Mouse (Mus musculus) kidney, adult 8-10 months (tissue): ENCODE measurements at regions not wholly inside any gene's neighbourhood (a gene's known extent, or its start where the extent isn't known, plus 50 kb on each side); places are given as distances from the start of the nearest gene placed in this dataset.

ENCODE experiments used
- DNase-seq, 2 experiments: peaks; one replicate each; pipeline ENCODE4 v3.0.0; 2022

GRCm38 (mm10) chr15:102776218-102776850, 54.4 kb upstream of the Calcoco1 start:
- no peak for DNase-seq

- DNase-seq = peak; percentile 78 to 82
Measured at GRCm38 (mm10) chr15:102780626-102781025, 58.6 kb upstream of the Calcoco1 start.

- peak; percentile 59 to 63 for DNase-seq
Measured at GRCm38 (mm10) chr15:102782988-102783799, 61.2 kb upstream of the Calcoco1 start.

- peak; percentile 30 to 74 for DNase-seq
Measured at GRCm38 (mm10) chr15:102785055-102785820, 63.3 kb upstream of the Calcoco1 start.

GRCm38 (mm10) chr15:102788846-102789518, 67.0 kb upstream of the Calcoco1 start:
- no peak for DNase-seq

GRCm38 (mm10) chr15:102797020-102797618, 75.1 kb upstream of the Calcoco1 start:
- no peak for DNase-seq

- DNase-seq = no peak
Measured at GRCm38 (mm10) chr15:102800049-102800448, 78.1 kb upstream of the Calcoco1 start.

GRCm38 (mm10) chr15:102802265-102802813, 80.4 kb upstream of the Calcoco1 start:
- DNase-seq = no peak

GRCm38 (mm10) chr15:102807353-102807752, 85.4 kb upstream of the Calcoco1 start:
- peak in 1 of 2 experiments; percentile 16 for DNase-seq

GRCm38 (mm10) chr15:102819181-102819580, 97.2 kb upstream of the Calcoco1 start:
- no peak for DNase-seq

GRCm38 (mm10) chr15:102839688-102840087, 81.2 kb upstream of the Hoxc13 start:
- no peak for DNase-seq

- DNase-seq = no peak
Measured at GRCm38 (mm10) chr15:102862374-102862773, 58.5 kb upstream of the Hoxc13 start.

- DNase-seq = no peak
Measured at GRCm38 (mm10) chr15:102866788-102867187, 54.1 kb upstream of the Hoxc13 start.
